In genomic region chr1:92129751-92130150, GRCm38 (mm10) we compare ENCODE assay signal across 13 mouse cellular contexts.
A peak's percentile ranks its signal among the peaks of the same experiment; 100 is the strongest.
DNase-seq lines count a peak whose midpoint lies in the region; ATAC-seq and TF ChIP-seq lines count a peak whose summit lies in the region.
"Had no signal": no experiment of that assay in that cellular context is flagged by ENCODE, and none has a peak within 500 bp of the region (broad histone marks: within the 10 kb centered on the region; RNA-seq: fewer than 3 reads in every experiment).

No protein-coding gene starts in this region.

- no peak for TF ChIP-seq RAD21 in MEL (IDR thresholded peaks at IDR 0.05; ENCODE audit: low read depth, low read length)

- H3K4me3 ChIP-seq in heart, adult 2 months = no peak overlapping the region
- no peak overlapping the region for H3K4me3 ChIP-seq in limb, embryonic 12.5 days (replicated peaks)
- H3K4me3 ChIP-seq in limb, embryonic 10.5 days = no peak overlapping the region
- H3K4me3 ChIP-seq in MEL (ENCODE audit: control insufficient read depth in 1 of 2, insufficient read depth in 1 of 2, low read depth in 2 of 2, low read length in 2 of 2) = no peak overlapping the region
- no peak overlapping the region for H3K4me3 ChIP-seq in limb, embryonic 13.5 days
- H3K4me3 ChIP-seq in hindbrain, embryonic 12.5 days = no peak overlapping the region
- H3K4me3 ChIP-seq: forebrain, embryonic 12.5 days; limb, embryonic 15.5 days; midbrain, embryonic 15.5 days had no signal

- H3K36me3 ChIP-seq in heart, adult 2 months (ENCODE audit: control insufficient read depth, insufficient read depth, low read length) = no peaks in the 10 kb centered on the region
- H3K36me3 ChIP-seq in limb, embryonic 12.5 days = no peaks in the 10 kb centered on the region
- no peaks in the 10 kb centered on the region for H3K36me3 ChIP-seq in limb, embryonic 10.5 days
- H3K36me3 ChIP-seq in MEL (ENCODE audit: control insufficient read depth in 1 of 2, insufficient read depth in 2 of 2, low read length in 2 of 2) = peaks cover 0 to 17% of the 10 kb centered on the region in 2 experiments; a peak in 3 of 4 replicates
- H3K36me3 ChIP-seq in limb, embryonic 13.5 days = no peaks in the 10 kb centered on the region
- H3K36me3 ChIP-seq in hindbrain, embryonic 12.5 days = no peaks in the 10 kb centered on the region
- H3K36me3 ChIP-seq: forebrain, embryonic 12.5 days; limb, embryonic 15.5 days; midbrain, embryonic 15.5 days had no signal

- intact Hi-C loops in heart, adult 2 months (cut with DNase I) = loop anchor here (5.0 kb wide), 1 partner anchor 48 kb away; no protein-coding TSS in a partner anchor
- intact Hi-C loops in heart, postnatal 10 days (cut with DNase I) = loop anchor here (2.0 kb wide), 1 partner anchor 15 kb away; no protein-coding TSS in a partner anchor

- no peak overlapping the region for H3K9ac ChIP-seq in heart, adult 2 months (ENCODE audit: low read depth, low read length)
- no peak overlapping the region for H3K9ac ChIP-seq in limb, embryonic 12.5 days (replicated peaks)
- no peak overlapping the region for H3K9ac ChIP-seq in MEL (ENCODE audit: control insufficient read depth, low read depth, low read length, poor library complexity, severe bottlenecking)
- no peak overlapping the region for H3K9ac ChIP-seq in limb, embryonic 13.5 days
- H3K9ac ChIP-seq in hindbrain, embryonic 12.5 days = no peak overlapping the region
- H3K9ac ChIP-seq: forebrain, embryonic 12.5 days; limb, embryonic 15.5 days; midbrain, embryonic 15.5 days had no signal

- no peak for TF ChIP-seq POLR2A in heart, adult 2 months (IDR thresholded peaks at IDR 0.05; ENCODE audit: insufficient read depth, low read depth, low read length)
- no peak for TF ChIP-seq POLR2A in MEL (IDR thresholded peaks at IDR 0.05; ENCODE audit: control insufficient read depth in 1 of 2, insufficient read depth in 1 of 2, low read depth in 1 of 2, low read length in 2 of 2, poor library complexity in 1 of 2)

- no peak for DNase-seq in heart, adult 2 months
- DNase-seq in heart, postnatal 10 days = no peak
- no peak for DNase-seq in limb, embryonic 10.5 days (ENCODE audit: low spot score)
- no peak for DNase-seq in MEL (ENCODE audit: low read depth, low spot score)
- no peak for DNase-seq in yolk sac, embryonic 10.5 days (ENCODE audit: low spot score)
- DNase-seq: retina, postnatal 1 day had no signal

- H3K79me2 ChIP-seq in heart, adult 2 months (replicated peaks; ENCODE audit: control insufficient read depth, insufficient read depth, low read length) = peaks cover 3% of the 10 kb centered on the region
- peaks cover 7% of the 10 kb centered on the region; the same call in 1 of the 2 replicates for H3K79me2 ChIP-seq in MEL (ENCODE audit: control insufficient read depth, insufficient read depth, low read length, poor library complexity)

- H3K4me1 ChIP-seq in heart, adult 2 months (ENCODE audit: control insufficient read depth, insufficient read depth, low read length) = peaks cover 10% of the 10 kb centered on the region
- H3K4me1 ChIP-seq in limb, embryonic 12.5 days (replicated peaks) = peaks cover 28% of the 10 kb centered on the region
- peaks cover 16% of the 10 kb centered on the region for H3K4me1 ChIP-seq in limb, embryonic 10.5 days
- H3K4me1 ChIP-seq in MEL (ENCODE audit: control insufficient read depth in 1 of 2, insufficient read depth in 2 of 2, low read length in 2 of 2) = peaks cover 12 to 13% of the 10 kb centered on the region in 2 experiments
- peaks cover 36% of the 10 kb centered on the region for H3K4me1 ChIP-seq in limb, embryonic 13.5 days
- H3K4me1 ChIP-seq in hindbrain, embryonic 12.5 days = peaks cover 10% of the 10 kb centered on the region; the same call in 1 of the 2 replicates

- TF ChIP-seq EP300 in heart, adult 2 months (IDR thresholded peaks at IDR 0.05; ENCODE audit: insufficient read depth, low read depth, low read length) = no peak
- TF ChIP-seq EP300 in MEL (IDR thresholded peaks at IDR 0.05; ENCODE audit: low read depth in 1 of 2, low read length in 2 of 2) = 0 out of 4 replicates have a peak, but pooled peaks of 1 of the 2 experiments have one; percentile 22

- no peak overlapping the region for H3K4me2 ChIP-seq in limb, embryonic 12.5 days
- H3K4me2 ChIP-seq in limb, embryonic 13.5 days (replicated peaks) = no peak overlapping the region
- H3K4me2 ChIP-seq in hindbrain, embryonic 12.5 days (replicated peaks) = no peak overlapping the region
- H3K4me2 ChIP-seq: forebrain, embryonic 12.5 days; limb, embryonic 15.5 days; midbrain, embryonic 15.5 days had no signal

- H3K9me3 ChIP-seq in limb, embryonic 12.5 days = no peaks in the 10 kb centered on the region
- H3K9me3 ChIP-seq in limb, embryonic 10.5 days (replicated peaks) = no peaks in the 10 kb centered on the region
- H3K9me3 ChIP-seq in MEL (replicated peaks; ENCODE audit: insufficient read depth, low read length) = no peaks in the 10 kb centered on the region
- H3K9me3 ChIP-seq in limb, embryonic 13.5 days = no peaks in the 10 kb centered on the region
- H3K9me3 ChIP-seq in hindbrain, embryonic 12.5 days (replicated peaks) = no peaks in the 10 kb centered on the region
- H3K9me3 ChIP-seq: forebrain, embryonic 12.5 days; limb, embryonic 15.5 days; midbrain, embryonic 15.5 days had no signal

- no peak for TF ChIP-seq CTCF in heart, adult 2 months (IDR thresholded peaks at IDR 0.05)
- no peak for TF ChIP-seq CTCF in MEL (IDR thresholded peaks at IDR 0.05 in 2 of 3, conservative IDR thresholded peaks at IDR 0.05 in 1 of 3; ENCODE audit: control insufficient read depth in 1 of 3, insufficient read depth in 1 of 3, low read depth in 2 of 3, low read length in 3 of 3, poor library complexity in 1 of 3, severe bottlenecking in 1 of 3)

- 79% methylated on average over 3 of the region's 3 CpGs for WGBS in heart, adult 2 months
- WGBS in limb, embryonic 12.5 days = 79% methylated on average over 3 of the region's 3 CpGs
- WGBS in limb, embryonic 10.5 days = 77% methylated on average over 3 of the region's 3 CpGs
- 68% methylated on average over 3 of the region's 3 CpGs for WGBS in limb, embryonic 13.5 days
- WGBS in hindbrain, embryonic 12.5 days = 89% methylated on average over 3 of the region's 3 CpGs

- no peaks in the 10 kb centered on the region for H3K27me3 ChIP-seq in heart, adult 2 months (ENCODE audit: control insufficient read depth, insufficient read depth, low read length)
- no peaks in the 10 kb centered on the region for H3K27me3 ChIP-seq in limb, embryonic 12.5 days
- no peaks in the 10 kb centered on the region for H3K27me3 ChIP-seq in limb, embryonic 10.5 days (ENCODE audit: low read depth, poor library complexity, severe bottlenecking)
- no peaks in the 10 kb centered on the region for H3K27me3 ChIP-seq in MEL (ENCODE audit: control insufficient read depth in 1 of 2, insufficient read depth in 2 of 2, low read length in 2 of 2)
- H3K27me3 ChIP-seq in limb, embryonic 13.5 days = no peaks in the 10 kb centered on the region
- no peaks in the 10 kb centered on the region for H3K27me3 ChIP-seq in hindbrain, embryonic 12.5 days
- H3K27me3 ChIP-seq: CH12.LX; forebrain, embryonic 12.5 days; limb, embryonic 15.5 days; midbrain, embryonic 15.5 days had no signal

- H3K27ac ChIP-seq in heart, adult 2 months = peak overlapping the region; percentile 2; the same call in 1 of the 2 replicates
- peak overlapping the region; percentile 57; the same call in 1 of the 2 replicates for H3K27ac ChIP-seq in limb, embryonic 12.5 days
- no peak overlapping the region for H3K27ac ChIP-seq in limb, embryonic 10.5 days
- no peak overlapping the region for H3K27ac ChIP-seq in MEL (ENCODE audit: control insufficient read depth, low read depth, low read length)
- H3K27ac ChIP-seq in limb, embryonic 13.5 days = peak overlapping the region; percentile 69
- H3K27ac ChIP-seq in hindbrain, embryonic 12.5 days = no peak overlapping the region
- H3K27ac ChIP-seq: forebrain, embryonic 12.5 days; midbrain, embryonic 15.5 days had no signal

- ATAC-seq in limb, embryonic 12.5 days (ENCODE audit: insufficient number of reproducible peaks, insufficient read depth, low FRiP score, low TSS enrichment, low read depth) = no peak
- no peak for ATAC-seq in limb, embryonic 13.5 days (ENCODE audit: low FRiP score, low read depth)
- ATAC-seq in hindbrain, embryonic 12.5 days (ENCODE audit: low FRiP score) = no peak
- ATAC-seq: midbrain, embryonic 15.5 days had no signal

TF ChIP-seq in MEL, 35 proteins besides CTCF, POLR2A, EP300 and RAD21:
- TF ChIP-seq USF1 (IDR thresholded peaks at IDR 0.05; ENCODE audit: low read depth, low read length) = no peak
- peak; percentile 20; the same call in 1 of the 2 replicates for TF ChIP-seq GATA1 (IDR thresholded peaks at IDR 0.05; ENCODE audit: low read depth, low read length)
TF ChIP-seq in MEL: peak in this region for 1.

Comparison
In these comparisons a context has a peak if more than half of its experiments do, and no peak if none do; other contexts are left out.
1. H3K27ac ChIP-seq: peak in heart, adult 2 months (single experiment), limb, embryonic 12.5 days (single experiment) and limb, embryonic 13.5 days (single experiment); none in limb, embryonic 10.5 days (single experiment), MEL (single experiment) and hindbrain, embryonic 12.5 days (single experiment).